Mouse (Mus musculus): Measurements from ENCODE around the gene Arl6ip5.

DNA sequence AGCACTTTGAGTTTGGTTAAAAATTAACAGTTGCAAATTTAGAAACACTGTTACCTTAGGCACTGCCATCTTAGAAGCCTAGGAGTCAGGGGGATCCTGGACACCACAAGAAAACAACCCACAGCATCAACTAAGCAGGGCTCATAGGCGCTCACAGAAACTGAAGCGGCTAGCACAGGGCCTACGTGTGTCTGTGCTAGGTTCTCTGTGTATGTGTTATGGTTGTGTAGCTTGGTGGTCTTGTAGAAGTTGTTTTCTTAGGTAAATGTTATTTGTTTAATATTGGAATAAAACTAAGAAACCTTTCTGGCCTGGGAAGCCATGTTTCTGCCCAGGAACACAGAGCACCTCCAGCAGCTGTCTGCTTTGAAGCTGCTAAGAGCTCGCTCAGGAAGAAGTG is 738 bp upstream of the Arl6ip5 start:
- TF ChIP-seq TAL1 (IDR thresholded peaks at IDR 0.05; ENCODE audit: low read length) (no peak), GATA1 (IDR thresholded peaks at IDR 0.05; ENCODE audit: low read length) (no peak)

Data from erythroblast, embryonic 14.5 days (primary cell).